Mouse (Mus musculus): ENCODE measurements around the gene Grcc10. TPM values are rescaled to one million over a fixed set of nuclear protein-coding genes. Genes with fewer than 3 reads are reported as not detected.
A peak's percentile ranks its signal among the peaks of the same experiment; 100 is the strongest.

The Grcc10 gene
- total RNA-seq, 2 experiments from 2014 or later: 298 to 316 TPM

Small RNA genes lying within 50 kb of the gene (microRNA-seq; reads per million reads assigned to microRNA genes)
- gene Mir141 (not detected), gene Mir200c (22.4 reads per million, percentile 41 among the genes with 10 or more reads in this experiment)

Other genes starting within 250 kb of the Grcc10 start
- gene C1rl, start 248.3 kb downstream of the Grcc10 start, total RNA-seq (2021): under 1 TPM; 0.21 to 0.30 TPM
- gene C1ra, start 229.0 kb downstream of the Grcc10 start, total RNA-seq (2021): 1 to 10 TPM in 1 of 2 experiments, under 1 TPM in 1; 0.99 to 1.2 TPM
- gene C1s1, start 199.0 kb downstream of the Grcc10 start, total RNA-seq (2021): 1 to 10 TPM; 1.2 to 2.0 TPM
- not detected for gene C1rb, start 171.1 kb downstream of the Grcc10 start, total RNA-seq (2021)
- under 1 TPM; 0.19 to 0.59 TPM for gene C1s2, start 105.3 kb downstream of the Grcc10 start, total RNA-seq (2021)
- 10 to 100 TPM; 29.7 to 36.4 TPM for gene Lpcat3, start 78.3 kb downstream of the Grcc10 start, total RNA-seq (2021)
- gene Emg1, start 29.2 kb downstream of the Grcc10 start, total RNA-seq (2021): 10 to 100 TPM; 38.0 to 42.6 TPM
- gene Phb2, start 29.0 kb downstream of the Grcc10 start, total RNA-seq (2021): 100 to 1,000 TPM; 151 to 160 TPM
- gene Ptpn6, start 2.7 kb downstream of the Grcc10 start, total RNA-seq (2021): 1 to 10 TPM; 3.4 to 4.7 TPM
- not detected for gene Gm45234, start 14.6 kb upstream of the Grcc10 start, total RNA-seq (2021)
- gene Atn1, start 15.2 kb upstream of the Grcc10 start, total RNA-seq (2021): 100 to 1,000 TPM; 156 to 158 TPM
- 100 to 1,000 TPM; 466 to 486 TPM for gene Eno2, start 28.3 kb upstream of the Grcc10 start, total RNA-seq (2021)
- gene Lrrc23, start 38.4 kb upstream of the Grcc10 start, total RNA-seq (2021): under 1 TPM; 0.41 to 0.77 TPM
- gene Spsb2, start 67.3 kb upstream of the Grcc10 start, total RNA-seq (2021): 1 to 10 TPM; 4.4 to 5.3 TPM
- 100 to 1,000 TPM; 512 to 527 TPM for gene Tpi1, start 72.9 kb upstream of the Grcc10 start, total RNA-seq (2021)
- gene Usp5, start 88.1 kb upstream of the Grcc10 start, total RNA-seq (2021): 100 to 1,000 TPM; 194 to 200 TPM
- 1 to 10 TPM; 2.8 to 4.4 TPM for gene Cdca3, start 88.2 kb upstream of the Grcc10 start, total RNA-seq (2021)
- under 1 TPM; 0.19 to 0.28 TPM for gene Gnb3, start 98.9 kb upstream of the Grcc10 start, total RNA-seq (2021)
- gene P3h3, start 116.4 kb upstream of the Grcc10 start, total RNA-seq (2021): 10 to 100 TPM; 30.7 to 32.5 TPM
- gene Gpr162, start 122.6 kb upstream of the Grcc10 start, total RNA-seq (2021): 100 to 1,000 TPM; 214 to 216 TPM
- gene Cd4, start 146.8 kb upstream of the Grcc10 start, total RNA-seq (2021): 1 to 10 TPM; 1.2 to 3.7 TPM
- gene Lag3, start 170.3 kb upstream of the Grcc10 start, total RNA-seq (2021): 1 to 10 TPM; 1.4 to 1.5 TPM
- 1,000 to 10,000 TPM; 1,368 to 1,394 TPM for gene Ptms, start 178.7 kb upstream of the Grcc10 start, total RNA-seq (2021)
- gene Mlf2, start 190.0 kb upstream of the Grcc10 start, total RNA-seq (2021): 100 to 1,000 TPM; 597 to 610 TPM
- gene Cops7a, start 224.2 kb upstream of the Grcc10 start, total RNA-seq (2021): 100 to 1,000 TPM; 115 to 116 TPM

Measured in left cerebral cortex, postnatal 10 days (tissue).